Mouse (Mus musculus) E14TG2a.4 (cell line): Measurements from ENCODE around the gene Psap.

Experiments used
- CTCF ChIP-seq: conservative IDR thresholded peaks from 2 replicates; pipeline ENCODE4 v1.5.1; 2014; ENCODE audit warnings: low read length
- NANOG ChIP-seq: IDR thresholded peaks from 2 replicates; pipeline ENCODE4 v1.6.1; 2014; ENCODE audit warnings: borderline replicate concordance, low read length, mixed read lengths
- POU5F1 ChIP-seq: IDR thresholded peaks from 2 replicates; pipeline ENCODE4 v1.6.1; 2014; ENCODE audit warnings: low read length, borderline replicate concordance

DNA sequence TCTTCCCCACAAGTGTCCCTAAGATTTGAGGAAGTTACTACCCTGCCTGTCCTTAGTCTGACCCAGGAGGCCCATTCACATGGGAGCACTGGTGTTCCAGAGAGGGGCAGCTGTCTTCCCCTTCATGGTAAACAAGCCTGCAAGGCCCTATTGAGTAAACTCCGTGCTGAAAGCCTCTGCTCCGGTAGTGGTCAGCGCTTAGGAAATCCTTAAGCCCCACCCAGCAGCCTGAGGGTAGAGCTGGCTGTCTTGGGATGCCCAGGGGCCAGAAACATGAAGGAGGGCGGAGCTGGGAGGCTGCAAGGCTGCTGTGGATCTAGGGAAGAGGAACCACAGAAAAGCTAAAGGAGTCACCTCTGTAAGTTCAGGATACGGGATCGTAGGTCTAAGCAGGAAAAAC, 71.6 kb downstream of the Psap start:
- TF ChIP-seq CTCF (no peak), NANOG (no peak), POU5F1 (no peak)
